In genomic region chr8:9240996-9241395, GRCm38 (mm10) we compare ENCODE assay signal across 20 mouse cellular contexts.
DNase-seq lines count a peak whose midpoint lies in the region; ATAC-seq lines count a peak whose summit lies in the region.
"Had no signal": no experiment of that assay in that cellular context is flagged by ENCODE, and none has a peak within 500 bp of the region (broad histone marks: within the 10 kb centered on the region; RNA-seq: fewer than 3 reads in every experiment).

No protein-coding gene starts in this region.

- DNase-seq in forebrain, embryonic 11.5 days (ENCODE audit: low spot score): no peak
- DNase-seq in midbrain, embryonic 10.5 days (ENCODE audit: low spot score): no peak
- DNase-seq in embryo, embryonic 10.5 days (ENCODE audit: low spot score): peak; percentile 38
- no peak for DNase-seq in hindbrain, embryonic 14.5 days (ENCODE audit: low spot score)
- DNase-seq in layer of hippocampus, adult 9-10 months (ENCODE audit: low spot score): no peak
- DNase-seq: adrenal gland, postnatal 14 days; cerebellum, adult 11 months; cerebellum, postnatal 10 days; kidney, adult 2 months; thymus, postnatal 25 days had no signal

- 16% methylated on average over 5 of the region's 5 CpGs for WGBS in forebrain, embryonic 13.5 days
- WGBS in forebrain, embryonic 11.5 days: 45% methylated on average over 5 of the region's 5 CpGs
- WGBS in midbrain, embryonic 12.5 days: 40% methylated on average over 5 of the region's 5 CpGs
- 50% methylated on average over 5 of the region's 5 CpGs for WGBS in midbrain, embryonic 10.5 days
- 15% methylated on average over 5 of the region's 5 CpGs for WGBS in hindbrain, embryonic 14.5 days

- no peaks in the 10 kb centered on the region for H3K36me3 ChIP-seq in forebrain, embryonic 13.5 days (ENCODE audit: poor library complexity, severe bottlenecking)
- no peaks in the 10 kb centered on the region for H3K36me3 ChIP-seq in forebrain, embryonic 11.5 days (ENCODE audit: control insufficient read depth, insufficient read depth, low read length)
- H3K36me3 ChIP-seq in midbrain, embryonic 12.5 days: no peaks in the 10 kb centered on the region
- no peaks in the 10 kb centered on the region for H3K36me3 ChIP-seq in midbrain, embryonic 10.5 days
- no peaks in the 10 kb centered on the region for H3K36me3 ChIP-seq in hindbrain, embryonic 14.5 days (replicated peaks; ENCODE audit: control insufficient read depth, insufficient read depth)
- H3K36me3 ChIP-seq: embryonic facial prominence, embryonic 10.5 days; G1E; heart, embryonic 12.5 days; lung, embryonic 15.5 days had no signal

- no peaks in the 10 kb centered on the region for H3K9me3 ChIP-seq in forebrain, embryonic 13.5 days (replicated peaks)
- H3K9me3 ChIP-seq in forebrain, embryonic 11.5 days (ENCODE audit: control insufficient read depth, low read length): no peaks in the 10 kb centered on the region
- H3K9me3 ChIP-seq in midbrain, embryonic 12.5 days: no peaks in the 10 kb centered on the region
- no peaks in the 10 kb centered on the region for H3K9me3 ChIP-seq in midbrain, embryonic 10.5 days (replicated peaks)
- H3K9me3 ChIP-seq in hindbrain, embryonic 14.5 days (ENCODE audit: control insufficient read depth, low read length): no peaks in the 10 kb centered on the region
- H3K9me3 ChIP-seq: embryonic facial prominence, embryonic 10.5 days; G1E; heart, embryonic 12.5 days; lung, embryonic 15.5 days had no signal

- H3K27ac ChIP-seq in forebrain, embryonic 13.5 days: no peak overlapping the region
- no peak overlapping the region for H3K27ac ChIP-seq in forebrain, embryonic 11.5 days (ENCODE audit: low read depth, low read length)
- H3K27ac ChIP-seq in midbrain, embryonic 12.5 days (replicated peaks): 0 out of 2 replicates have a peak overlapping the region, but pooled peaks have one; percentile 49
- no peak overlapping the region for H3K27ac ChIP-seq in midbrain, embryonic 10.5 days (replicated peaks)
- H3K27ac ChIP-seq in hindbrain, embryonic 14.5 days: 0 out of 2 replicates have a peak overlapping the region, but pooled peaks have one; percentile 20
- H3K27ac ChIP-seq: embryonic facial prominence, embryonic 10.5 days; liver, embryonic 14.5 days; lung, embryonic 15.5 days; macrophage had no signal

- H3K4me1 ChIP-seq in forebrain, embryonic 13.5 days: peaks cover 53% of the 10 kb centered on the region
- H3K4me1 ChIP-seq in forebrain, embryonic 11.5 days (replicated peaks; ENCODE audit: control insufficient read depth, insufficient read depth, low read length): peaks cover 3% of the 10 kb centered on the region; the same call in 1 of the 2 replicates
- peaks cover 22% of the 10 kb centered on the region; the same call in 1 of the 2 replicates for H3K4me1 ChIP-seq in midbrain, embryonic 12.5 days
- peaks cover 12% of the 10 kb centered on the region for H3K4me1 ChIP-seq in midbrain, embryonic 10.5 days
- H3K4me1 ChIP-seq in hindbrain, embryonic 14.5 days (replicated peaks; ENCODE audit: control insufficient read depth, insufficient read depth, low read length): peaks cover 24% of the 10 kb centered on the region
- H3K4me1 ChIP-seq: heart, embryonic 12.5 days; lung, embryonic 15.5 days had no signal

- H3K4me3 ChIP-seq in forebrain, embryonic 13.5 days: no peak overlapping the region
- no peak overlapping the region for H3K4me3 ChIP-seq in forebrain, embryonic 11.5 days (ENCODE audit: low read depth, low read length)
- no peak overlapping the region for H3K4me3 ChIP-seq in midbrain, embryonic 12.5 days
- H3K4me3 ChIP-seq in midbrain, embryonic 10.5 days: no peak overlapping the region
- H3K4me3 ChIP-seq in hindbrain, embryonic 14.5 days (replicated peaks; ENCODE audit: low read length): no peak overlapping the region
- H3K4me3 ChIP-seq: embryonic facial prominence, embryonic 10.5 days; heart, embryonic 12.5 days; lung, embryonic 15.5 days had no signal

- peak; percentile 74 for ATAC-seq in forebrain, embryonic 13.5 days
- no peak for ATAC-seq in forebrain, embryonic 11.5 days (replicated peaks; ENCODE audit: low FRiP score)
- ATAC-seq in midbrain, embryonic 12.5 days (ENCODE audit: low FRiP score, low read depth): no peak
- no peak for ATAC-seq in hindbrain, embryonic 14.5 days (ENCODE audit: low FRiP score)
- ATAC-seq: activated CD4-positive, CD25-positive, alpha-beta regulatory T cell, adult 4 months; inflammation-experienced regulatory T-cells, adult 6 months had no signal

- no peak overlapping the region for H3K4me2 ChIP-seq in forebrain, embryonic 13.5 days
- no peak overlapping the region for H3K4me2 ChIP-seq in forebrain, embryonic 11.5 days (ENCODE audit: low read depth, low read length, severe bottlenecking)
- H3K4me2 ChIP-seq in midbrain, embryonic 12.5 days (replicated peaks): no peak overlapping the region
- no peak overlapping the region for H3K4me2 ChIP-seq in hindbrain, embryonic 14.5 days (replicated peaks)
- H3K4me2 ChIP-seq: heart, embryonic 12.5 days; lung, embryonic 15.5 days had no signal

- no peak overlapping the region for H3K9ac ChIP-seq in forebrain, embryonic 13.5 days
- H3K9ac ChIP-seq in forebrain, embryonic 11.5 days (ENCODE audit: low read length): no peak overlapping the region
- 0 out of 2 replicates have a peak overlapping the region, but pooled peaks have one; percentile 20 for H3K9ac ChIP-seq in midbrain, embryonic 12.5 days (replicated peaks)
- no peak overlapping the region; the same call in 1 of the 2 replicates for H3K9ac ChIP-seq in hindbrain, embryonic 14.5 days
- H3K9ac ChIP-seq: heart, embryonic 12.5 days; liver, embryonic 14.5 days; lung, embryonic 15.5 days had no signal

- H3K27me3 ChIP-seq in forebrain, embryonic 13.5 days: no peaks in the 10 kb centered on the region
- no peaks in the 10 kb centered on the region for H3K27me3 ChIP-seq in forebrain, embryonic 11.5 days (ENCODE audit: control insufficient read depth, insufficient read depth, low read length)
- H3K27me3 ChIP-seq in midbrain, embryonic 12.5 days: no peaks in the 10 kb centered on the region
- no peaks in the 10 kb centered on the region for H3K27me3 ChIP-seq in midbrain, embryonic 10.5 days (ENCODE audit: low read depth, poor library complexity, severe bottlenecking)
- H3K27me3 ChIP-seq in hindbrain, embryonic 14.5 days (ENCODE audit: control insufficient read depth, insufficient read depth, low read length): no peaks in the 10 kb centered on the region
- H3K27me3 ChIP-seq: heart, embryonic 12.5 days; lung, embryonic 15.5 days had no signal

Comparison
In these comparisons a context has a peak if more than half of its experiments do, and no peak if none do; other contexts are left out.
1. H3K27ac ChIP-seq: peak in midbrain, embryonic 12.5 days (single experiment) and hindbrain, embryonic 14.5 days (single experiment); none in forebrain, embryonic 13.5 days (single experiment), forebrain, embryonic 11.5 days (single experiment) and midbrain, embryonic 10.5 days (single experiment).